Mouse (Mus musculus): ENCODE measurements at regions not wholly inside any gene's neighbourhood (a gene's known extent, or its start where the extent isn't known, plus 50 kb on each side); places are given as distances from the start of the nearest gene placed in this dataset.

GRCm38 (mm10) chr13:31179407-31180001, 205.5 kb downstream of the Gm5447 start:
- TF ChIP-seq ZNF384 (IDR thresholded peaks at IDR 0.05; ENCODE audit: low read depth, low read length), result no peak
- TF ChIP-seq SMC3 (IDR thresholded peaks at IDR 0.05; ENCODE audit: low read depth, low read length), result no peak
- no peak for TF ChIP-seq CTCF (IDR thresholded peaks at IDR 0.05 in 2 of 3, conservative IDR thresholded peaks at IDR 0.05 in 1 of 3; ENCODE audit: control insufficient read depth in 1 of 3, insufficient read depth in 1 of 3, low read depth in 2 of 3, low read length in 3 of 3, poor library complexity in 1 of 3, severe bottlenecking in 1 of 3)
- no peak for TF ChIP-seq MAFK (IDR thresholded peaks at IDR 0.05; ENCODE audit: borderline replicate concordance, low read depth, low read length)
- TF ChIP-seq TBP (IDR thresholded peaks at IDR 0.05; ENCODE audit: low read depth, low read length), result no peak
- no peak for TF ChIP-seq POLR2A (IDR thresholded peaks at IDR 0.05; ENCODE audit: control insufficient read depth in 1 of 2, insufficient read depth in 1 of 2, low read depth in 1 of 2, low read length in 2 of 2, poor library complexity in 1 of 2)
- TF ChIP-seq ZC3H11A (IDR thresholded peaks at IDR 0.05; ENCODE audit: low read depth, low read length), result no peak
- no peak for TF ChIP-seq EP300 (IDR thresholded peaks at IDR 0.05; ENCODE audit: low read depth in 1 of 2, low read length in 2 of 2)
- TF ChIP-seq USF1 (IDR thresholded peaks at IDR 0.05; ENCODE audit: low read depth, low read length), result no peak
- TF ChIP-seq NELFE (IDR thresholded peaks at IDR 0.05; ENCODE audit: low read depth, low read length), result no peak
